Mouse (Mus musculus): ENCODE data around the gene Abcc6.

The Abcc6 gene

GRCm38 (mm10) chr7:46028681-46029080, 1.4 kb downstream of the Abcc6 start:
- DNase-seq (ENCODE audit: low read depth, low spot score), result no peak

GRCm38 (mm10) chr7:46025436-46025835, 4.7 kb downstream of the Abcc6 start:
- no peak for DNase-seq (ENCODE audit: low read depth, low spot score)

DNA sequence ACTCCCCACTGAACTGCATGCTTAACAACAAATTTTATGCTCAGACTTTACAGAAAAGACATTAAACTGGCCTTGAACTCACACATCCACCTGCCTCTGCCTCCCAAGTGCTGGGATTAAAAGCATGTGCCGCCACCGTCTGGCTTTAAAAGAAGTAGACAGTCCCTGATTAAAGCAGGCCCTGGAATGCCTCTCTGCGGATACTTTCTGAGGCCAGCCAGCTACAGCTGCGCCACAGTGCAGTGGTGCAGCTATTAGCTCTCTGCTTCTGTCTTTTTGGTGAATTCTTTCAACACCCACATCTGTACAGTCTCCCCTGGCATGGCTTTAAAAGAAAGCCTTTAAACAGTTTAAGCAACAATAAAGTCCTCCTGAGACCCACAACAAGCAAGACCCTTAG, 8.2 kb downstream of the Abcc6 start:
- DNase-seq (ENCODE audit: low read depth, low spot score), result peak; percentile 16

GRCm38 (mm10) chr7:46019594-46019993, 10.5 kb downstream of the Abcc6 start:
- no peak for DNase-seq (ENCODE audit: low read depth, low spot score)

DNA sequence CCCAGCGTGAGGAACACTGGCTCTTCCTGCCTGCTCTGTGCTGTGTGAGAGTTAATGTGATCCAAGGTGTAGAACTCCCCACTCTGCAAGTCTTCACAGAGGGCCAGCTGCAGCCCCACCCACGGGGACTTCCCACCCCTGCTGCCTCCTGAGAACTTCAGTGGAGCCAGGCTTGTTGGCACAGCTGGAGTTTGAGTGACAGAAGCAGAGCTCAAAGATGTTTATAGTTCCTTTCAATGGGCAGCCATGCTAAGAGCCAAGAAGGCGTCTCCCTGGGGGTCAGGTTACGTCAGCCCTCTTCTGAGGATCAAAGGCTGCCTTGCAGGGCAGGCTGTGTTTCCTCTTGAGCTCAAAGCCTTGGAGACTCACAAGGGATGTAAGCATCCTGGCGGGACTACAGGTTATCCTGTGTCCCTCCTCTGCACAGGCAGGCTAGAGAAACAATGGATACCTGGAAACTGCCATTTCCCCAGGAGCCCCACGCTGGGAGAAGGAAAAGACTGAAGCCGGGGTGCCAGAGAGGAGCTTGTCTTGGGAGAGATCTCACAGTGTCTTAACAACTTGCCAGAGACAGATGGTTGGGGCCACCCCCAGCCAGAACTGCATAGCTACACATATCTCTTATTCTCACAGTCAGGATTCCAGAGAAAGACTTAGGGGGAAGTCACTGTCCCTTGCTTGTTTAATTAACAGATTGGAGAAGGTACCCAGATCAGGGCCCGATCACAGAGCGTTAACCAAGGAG, 16.7 kb downstream of the Abcc6 start:
- DNase-seq (ENCODE audit: low read depth, low spot score), result peak; percentile 82

- DNase-seq (ENCODE audit: low read depth, low spot score), result no peak
These were observed 18.0 kb downstream of the Abcc6 start for GRCm38 (mm10) chr7:46012121-46012520.

GRCm38 (mm10) chr7:46009578-46009977, 20.5 kb downstream of the Abcc6 start:
- DNase-seq (ENCODE audit: low read depth, low spot score), result peak; percentile 72

GRCm38 (mm10) chr7:46002748-46003147, 27.4 kb downstream of the Abcc6 start:
- no peak for DNase-seq (ENCODE audit: low read depth, low spot score)

DNA sequence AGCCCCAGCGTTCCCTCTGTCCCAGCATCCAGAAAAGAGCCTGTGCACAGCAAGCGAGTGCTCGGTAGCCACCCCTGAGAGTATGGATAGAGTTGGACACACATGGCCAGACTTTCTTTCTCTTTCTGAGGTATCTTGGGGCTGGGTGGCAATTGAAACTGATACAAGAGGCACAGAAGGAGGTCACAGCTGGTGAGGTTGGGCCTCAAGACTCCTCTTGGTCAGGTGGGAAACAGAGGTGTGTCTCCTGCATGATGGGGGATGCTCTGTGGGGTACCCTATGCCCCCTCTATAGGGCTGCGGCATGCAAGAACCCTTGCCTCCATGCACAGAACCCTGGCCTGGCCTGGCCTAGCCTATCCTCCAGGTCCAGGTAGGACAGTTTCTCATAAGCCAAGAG, 29.5 kb downstream of the Abcc6 start:
- no peak for DNase-seq (ENCODE audit: low read depth, low spot score)

GRCm38 (mm10) chr7:45992470-45992869, 37.6 kb downstream of the Abcc6 start:
- no peak for DNase-seq (ENCODE audit: low read depth, low spot score)

DNA sequence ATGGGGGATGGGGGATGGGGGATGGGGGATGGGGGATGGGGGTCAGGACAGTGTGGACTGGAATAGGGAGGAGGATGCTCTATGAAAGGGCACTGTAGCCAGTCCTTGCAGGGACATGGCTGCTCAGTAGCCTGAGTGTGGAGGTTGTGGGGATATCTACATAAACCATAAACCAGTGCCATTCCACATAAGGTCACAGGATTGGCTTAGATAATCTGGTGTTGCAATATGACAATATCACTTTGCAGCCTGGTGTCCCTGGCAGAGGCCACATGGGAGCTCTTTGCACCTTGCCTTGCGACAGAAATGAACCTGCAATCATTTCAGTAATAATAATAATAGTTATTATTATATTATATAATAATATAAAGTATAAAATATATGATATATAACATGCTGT, 41.8 kb downstream of the Abcc6 start:
- DNase-seq (ENCODE audit: low read depth, low spot score), result no peak

GRCm38 (mm10) chr7:45986893-45987292, 43.2 kb downstream of the Abcc6 start:
- no peak for DNase-seq (ENCODE audit: low read depth, low spot score)

DNA sequence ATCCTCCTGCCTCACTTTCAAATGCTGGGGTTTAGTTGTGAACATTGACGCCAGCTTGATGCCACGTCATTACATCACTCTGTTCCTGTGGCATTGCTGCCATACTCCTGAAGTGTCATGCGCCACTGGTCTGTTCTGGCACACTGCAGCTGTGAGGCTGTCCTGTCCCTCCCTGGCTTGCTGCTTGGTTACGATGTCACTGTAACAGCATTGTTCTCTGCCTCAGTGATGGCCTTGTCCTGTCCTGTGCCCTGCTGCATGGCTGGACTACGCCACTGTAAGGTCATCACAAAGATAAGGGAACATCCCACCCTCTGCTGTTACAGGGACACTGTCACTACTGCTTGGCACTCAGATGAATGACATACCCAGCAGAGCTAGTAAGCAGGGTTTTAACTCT, 48.5 kb downstream of the Abcc6 start:
- no peak for DNase-seq (ENCODE audit: low read depth, low spot score)

DNA sequence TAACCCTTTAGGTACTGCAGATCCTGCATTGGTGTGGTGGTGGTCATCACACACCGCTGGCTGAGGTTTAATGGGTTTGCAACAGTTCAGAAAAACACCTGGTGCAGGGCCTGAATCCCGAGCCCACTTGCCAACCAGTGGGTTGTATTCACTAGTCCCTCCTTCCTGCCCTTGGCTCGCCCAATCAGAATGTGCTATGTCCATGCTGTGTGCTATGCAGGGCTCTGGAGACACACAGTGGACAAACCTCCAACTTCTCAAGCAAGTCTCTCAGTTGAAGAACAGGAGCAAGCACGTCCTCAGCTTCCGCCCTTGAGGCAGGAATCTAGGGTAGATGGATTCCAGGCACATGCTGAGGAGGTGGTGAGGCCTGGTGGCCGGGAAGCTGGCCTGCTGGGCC, 55.6 kb downstream of the Abcc6 start:
- DNase-seq (ENCODE audit: low read depth, low spot score), result no peak

- no peak for DNase-seq (ENCODE audit: low read depth, low spot score)
These were observed 56.0 kb downstream of the Abcc6 start for GRCm38 (mm10) chr7:45974103-45974502.

- DNase-seq (ENCODE audit: low read depth, low spot score), result no peak
These were observed 56.8 kb downstream of the Abcc6 start for GRCm38 (mm10) chr7:45973271-45973687.

- no peak for DNase-seq (ENCODE audit: low read depth, low spot score)
These were observed 58.0 kb downstream of the Abcc6 start for GRCm38 (mm10) chr7:45971831-45972723.

DNA sequence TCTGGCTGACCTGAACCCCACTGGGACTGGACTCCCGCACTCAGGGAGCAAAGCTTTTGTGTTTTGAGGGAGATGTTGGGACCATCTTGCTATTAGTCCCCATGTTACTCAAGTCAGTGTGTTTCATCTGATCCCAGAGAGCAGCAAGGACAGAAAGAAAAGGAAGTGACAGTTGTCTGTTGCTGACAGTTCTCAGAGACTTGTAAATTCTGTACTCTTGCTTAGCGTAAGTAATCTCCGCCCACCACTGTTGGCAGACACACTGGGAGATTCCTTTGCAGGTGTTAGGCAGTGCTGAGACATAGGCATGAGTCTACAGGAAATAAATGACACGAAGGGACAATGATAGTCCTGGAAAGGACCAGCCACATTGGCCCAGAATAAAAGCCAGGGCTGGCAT, 73.5 kb downstream of the Abcc6 start:
- no peak for DNase-seq (ENCODE audit: low read depth, low spot score)

DNA sequence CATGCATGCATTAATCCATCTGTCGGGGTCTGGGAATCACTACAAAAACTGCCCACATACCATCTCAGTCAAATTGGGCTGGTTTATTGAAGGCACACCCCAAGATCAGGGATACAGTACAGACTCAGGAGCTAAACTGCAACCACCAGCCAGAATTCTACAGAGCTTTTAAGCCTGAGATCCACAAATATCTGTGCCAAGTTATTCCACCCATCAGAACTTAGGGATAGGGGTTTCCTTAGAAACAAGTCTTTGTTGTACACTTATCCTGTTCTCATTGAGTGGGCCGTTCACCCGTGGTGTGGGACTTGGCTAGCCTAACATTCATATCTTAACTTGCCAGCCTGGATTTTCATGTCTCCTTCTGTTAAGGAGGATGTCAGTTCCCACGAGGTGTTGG, 81.0 kb downstream of the Abcc6 start:
- no peak for DNase-seq (ENCODE audit: low read depth, low spot score)

GRCm38 (mm10) chr7:45943280-45943679, 86.8 kb downstream of the Abcc6 start:
- DNase-seq (ENCODE audit: low read depth, low spot score), result peak; percentile 12

DNA sequence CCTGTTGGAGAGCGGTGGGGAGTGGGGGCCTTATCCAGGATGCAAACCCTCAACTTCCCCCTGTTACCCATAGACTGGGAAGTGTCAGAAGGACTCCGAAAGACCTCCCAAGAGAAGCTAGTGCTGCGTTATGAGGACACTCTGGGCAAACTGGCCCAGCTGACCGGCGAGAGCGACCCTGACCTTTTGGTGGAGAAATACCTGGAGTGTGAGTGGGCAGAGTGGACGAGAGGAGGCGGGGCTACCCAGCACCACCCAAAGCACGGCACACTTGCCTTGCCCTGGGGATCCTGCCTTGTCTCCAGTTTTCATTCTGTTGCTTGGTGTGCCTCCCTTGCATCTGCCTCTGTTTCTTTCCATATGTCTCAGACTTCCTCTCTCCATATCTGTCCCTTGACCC, 88.1 kb downstream of the Abcc6 start:
- no peak for DNase-seq (ENCODE audit: low read depth, low spot score)

- no peak for DNase-seq (ENCODE audit: low read depth, low spot score)
These were observed 90.3 kb downstream of the Abcc6 start for GRCm38 (mm10) chr7:45939836-45940235.

DNA sequence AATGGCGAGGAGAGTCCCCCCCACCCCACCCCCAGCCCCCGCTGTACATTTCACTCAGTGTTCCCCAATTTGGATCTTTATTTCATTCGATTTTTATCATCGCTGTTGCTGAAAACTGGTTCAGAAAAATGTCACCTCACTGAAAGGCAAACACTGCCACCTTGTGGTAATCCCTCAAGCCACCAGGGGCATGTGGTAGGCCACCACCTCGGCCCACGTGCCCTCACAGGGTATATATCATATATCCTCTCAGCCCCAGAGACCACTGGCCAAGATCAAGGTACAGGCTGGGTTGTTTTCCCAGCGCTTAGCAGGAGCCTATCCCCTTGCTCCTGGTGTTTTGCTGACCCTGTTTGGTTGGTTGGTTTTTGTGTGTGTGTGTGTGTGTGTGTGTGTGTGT, 95.0 kb downstream of the Abcc6 start:
- DNase-seq (ENCODE audit: low read depth, low spot score), result peak; percentile 80

Data from mesoderm, embryonic 11.5 days (tissue).